Comparison of ENCODE assay signal across 8 mouse cellular contexts in the genomic region with DNA sequence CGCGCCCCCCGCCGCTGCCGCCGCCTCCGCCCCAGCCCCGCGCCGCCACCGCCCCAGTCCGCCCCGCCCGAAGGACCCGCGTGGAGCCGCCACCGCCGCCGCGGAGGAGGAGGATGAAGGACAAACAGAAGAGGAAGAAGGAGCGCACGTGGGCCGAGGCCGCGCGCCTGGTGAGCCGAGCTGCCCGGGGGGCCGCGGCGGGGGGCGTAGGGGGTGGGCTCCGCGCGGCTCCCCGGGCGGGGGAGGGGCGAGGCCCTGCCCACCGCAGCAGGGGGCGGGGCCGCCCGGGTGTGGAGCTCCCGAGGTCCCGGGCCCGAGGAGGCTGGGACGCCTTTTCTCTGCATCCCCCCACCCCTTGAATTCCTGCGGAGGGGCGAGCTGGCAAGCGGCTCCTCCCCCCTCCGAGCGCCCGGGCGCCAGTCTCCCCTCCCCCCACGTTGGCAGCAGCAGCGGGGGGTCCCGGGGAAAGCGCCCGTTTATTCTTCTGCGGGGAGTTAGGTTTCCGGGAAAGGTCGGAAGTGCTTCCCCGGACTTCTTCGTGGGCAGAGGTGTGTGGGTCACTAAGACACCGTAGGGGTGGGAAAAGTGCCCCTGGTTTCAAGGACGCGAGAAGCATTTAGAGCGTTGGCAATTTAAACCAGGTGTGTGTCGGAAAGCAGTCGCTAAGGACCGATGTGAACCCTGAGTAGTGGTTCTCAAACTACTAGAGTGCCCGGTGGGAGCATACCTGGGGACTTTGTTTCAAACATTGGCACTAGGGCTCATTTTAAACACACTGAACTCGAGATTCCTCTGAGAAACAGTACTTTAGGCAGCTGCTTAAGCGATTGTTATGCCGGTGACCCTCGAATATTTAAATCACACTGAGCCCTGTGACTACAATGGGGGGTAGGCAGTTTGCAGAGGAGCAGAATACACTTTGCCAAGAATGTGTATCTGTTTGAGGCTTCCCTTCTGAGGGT. TPM values are rescaled to one million over a fixed set of nuclear protein-coding genes. Genes with fewer than 3 reads are reported as not detected.
A peak's percentile ranks its signal among the peaks of the same experiment; 100 is the strongest.
DNase-seq lines count a peak whose midpoint lies in the region; ATAC-seq and TF ChIP-seq lines count a peak whose summit lies in the region.

No protein-coding gene starts in this region.

- H3K27ac ChIP-seq in forebrain, postnatal 0 days (ENCODE audit: low read depth, low read length): peak overlapping the region; percentile 97
- peak overlapping the region; percentile 96 for H3K27ac ChIP-seq in hindbrain, embryonic 12.5 days

- DNase-seq in NIH3T3 (ENCODE audit: low read depth): peak; percentile 83
- peak; percentile 48 for DNase-seq in c-Kit-positive CD71-positive TER-119-positive erythroid progenitor cells, embryonic 14.5 days (ENCODE audit: low spot score)
- peak; percentile 76 for DNase-seq in forebrain, postnatal 0 days
- DNase-seq in left cerebral cortex, postnatal 4 days: peak; percentile 68
- peak; percentile 91 for DNase-seq in mesoderm, embryonic 11.5 days (ENCODE audit: low read depth, low spot score)
- peak; percentile 15 for DNase-seq in skeletal muscle tissue, adult 2 months (ENCODE audit: low read depth, low spot score)

- H3K4me1 ChIP-seq in forebrain, postnatal 0 days (ENCODE audit: insufficient read depth): peaks cover 20% of the 10 kb centered on the region
- peaks cover 37% of the 10 kb centered on the region for H3K4me1 ChIP-seq in hindbrain, embryonic 12.5 days

- no peaks in the 10 kb centered on the region for H3K27me3 ChIP-seq in forebrain, postnatal 0 days (ENCODE audit: insufficient read depth, low read length)
- H3K27me3 ChIP-seq in hindbrain, embryonic 12.5 days: no peaks in the 10 kb centered on the region

- H3K4me3 ChIP-seq in forebrain, postnatal 0 days (ENCODE audit: low read depth, low read length): peak overlapping the region; percentile 97
- peak overlapping the region; percentile 93 for H3K4me3 ChIP-seq in hindbrain, embryonic 12.5 days

- peak overlapping the region; percentile 95 for H3K9ac ChIP-seq in forebrain, postnatal 0 days
- H3K9ac ChIP-seq in hindbrain, embryonic 12.5 days: peak overlapping the region; percentile 96

- H3K4me2 ChIP-seq in forebrain, postnatal 0 days (ENCODE audit: low read depth): peak overlapping the region; percentile 76
- peak overlapping the region; percentile 72 for H3K4me2 ChIP-seq in hindbrain, embryonic 12.5 days (replicated peaks)

- no peak for TF ChIP-seq CTCF in forebrain, postnatal 0 days (IDR thresholded peaks at IDR 0.05; ENCODE audit: low read depth)

- peak; percentile 1; the same call in 1 of the 2 replicates for ATAC-seq in forebrain, postnatal 0 days
- ATAC-seq in hindbrain, embryonic 12.5 days (ENCODE audit: low FRiP score): peak; percentile 35
- ATAC-seq in frontal cortex, adult (ENCODE audit: low TSS enrichment): no peak

- H3K9me3 ChIP-seq in forebrain, postnatal 0 days (ENCODE audit: low read length): no peaks in the 10 kb centered on the region
- no peaks in the 10 kb centered on the region for H3K9me3 ChIP-seq in hindbrain, embryonic 12.5 days (replicated peaks)

- under 1% methylated on average over 45 of the region's 76 CpGs for WGBS in forebrain, postnatal 0 days
- under 1% methylated on average over 56 of the region's 76 CpGs for WGBS in hindbrain, embryonic 12.5 days

- no peaks in the 10 kb centered on the region for H3K36me3 ChIP-seq in forebrain, postnatal 0 days (ENCODE audit: insufficient read depth)
- no peaks in the 10 kb centered on the region for H3K36me3 ChIP-seq in hindbrain, embryonic 12.5 days

- intact Hi-C loops in left cerebral cortex, postnatal 4 days (cut with DNase I): no loop called here

RNA-seq across cellular contexts. Expression of a gene that starts 0.9 kb away (rescaled TPM):
- 26.2 and 32.6 TPM in 2 replicates for total RNA-seq in forebrain, postnatal 0 days (2014; rRNA removed)
- polyA plus RNA-seq in forebrain, postnatal 0 days (2015; fragmentation: Nextera tagmentation; extraction: Ambion mirVana): 8.4 and 12.3 TPM in 2 replicates
- 19.1 and 23.7 TPM in 2 replicates for polyA plus RNA-seq in hindbrain, embryonic 12.5 days (2016; fragmentation: Nextera tagmentation; extraction: Ambion mirVana)
- 10 to 100 TPM; 53.4 to 53.9 TPM for total RNA-seq in left cerebral cortex, postnatal 4 days (2021)

RNA-seq across cellular contexts. Expression of a gene that starts 55.3 kb away (rescaled TPM):
- total RNA-seq in forebrain, postnatal 0 days (2014; rRNA removed): 56.6 and 62.5 TPM in 2 replicates
- polyA plus RNA-seq in forebrain, postnatal 0 days (2015; fragmentation: Nextera tagmentation; extraction: Ambion mirVana): 17.4 and 20.6 TPM in 2 replicates
- polyA plus RNA-seq in hindbrain, embryonic 12.5 days (2016; fragmentation: Nextera tagmentation; extraction: Ambion mirVana): 12.3 and 12.7 TPM in 2 replicates
- 100 to 1,000 TPM; 109 to 110 TPM for total RNA-seq in left cerebral cortex, postnatal 4 days (2021)

Comparison
In these comparisons a context has a peak if more than half of its experiments do, and no peak if none do; other contexts are left out.
1. DNase-seq: peak in every context shown above with its lines; median percentile 91 in mesoderm, embryonic 11.5 days; 83 in NIH3T3; 76 in forebrain, postnatal 0 days; 68 in left cerebral cortex, postnatal 4 days; 48 in c-Kit-positive CD71-positive TER-119-positive erythroid progenitor cells, embryonic 14.5 days; 15 in skeletal muscle tissue, adult 2 months.